Mouse (Mus musculus): ENCODE measurements around the gene Hvcn1. TPM values are rescaled to one million over a fixed set of nuclear protein-coding genes. Genes with fewer than 3 reads are reported as not detected.

Hvcn1 gene
- polyA plus RNA-seq, 1 experiment from 2014 or later, result 8.4 TPM

DNA sequence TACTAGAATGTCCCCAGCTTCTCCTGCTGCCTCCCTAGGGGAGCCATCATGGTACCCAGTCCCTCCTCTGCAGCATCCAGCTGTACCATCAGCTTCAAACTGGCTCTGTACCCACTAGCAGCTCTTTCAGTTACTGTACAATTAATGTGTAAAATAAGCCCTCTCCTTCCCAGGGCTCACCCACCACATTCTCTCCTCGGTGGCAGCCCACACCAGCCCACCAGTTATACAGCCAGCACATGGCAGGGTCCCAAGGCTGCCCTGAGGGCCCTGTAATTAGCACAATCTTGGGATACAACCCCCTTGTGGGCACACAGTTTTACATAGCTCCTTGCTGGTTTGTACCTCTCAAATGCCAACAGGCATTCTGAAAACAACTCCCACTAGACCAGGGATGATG, 34.4 kb downstream of the Hvcn1 start:
- peaks cover 22% of the 10 kb centered on the region for H3K4me1 ChIP-seq
- no peaks in the 10 kb centered on the region for H3K9me3 ChIP-seq
- ATAC-seq (ENCODE audit: low FRiP score), result no peak
- H3K9ac ChIP-seq, result no peak overlapping the region
- H3K27ac ChIP-seq, result no peak overlapping the region
- peaks cover 30% of the 10 kb centered on the region for H3K36me3 ChIP-seq (replicated peaks)
- no peak overlapping the region for H3K4me3 ChIP-seq (replicated peaks)
- H3K4me2 ChIP-seq, result no peak overlapping the region
- H3K27me3 ChIP-seq, result no peaks in the 10 kb centered on the region
- WGBS, result 79% methylated on average over 1 of the region's 1 CpGs

DNA sequence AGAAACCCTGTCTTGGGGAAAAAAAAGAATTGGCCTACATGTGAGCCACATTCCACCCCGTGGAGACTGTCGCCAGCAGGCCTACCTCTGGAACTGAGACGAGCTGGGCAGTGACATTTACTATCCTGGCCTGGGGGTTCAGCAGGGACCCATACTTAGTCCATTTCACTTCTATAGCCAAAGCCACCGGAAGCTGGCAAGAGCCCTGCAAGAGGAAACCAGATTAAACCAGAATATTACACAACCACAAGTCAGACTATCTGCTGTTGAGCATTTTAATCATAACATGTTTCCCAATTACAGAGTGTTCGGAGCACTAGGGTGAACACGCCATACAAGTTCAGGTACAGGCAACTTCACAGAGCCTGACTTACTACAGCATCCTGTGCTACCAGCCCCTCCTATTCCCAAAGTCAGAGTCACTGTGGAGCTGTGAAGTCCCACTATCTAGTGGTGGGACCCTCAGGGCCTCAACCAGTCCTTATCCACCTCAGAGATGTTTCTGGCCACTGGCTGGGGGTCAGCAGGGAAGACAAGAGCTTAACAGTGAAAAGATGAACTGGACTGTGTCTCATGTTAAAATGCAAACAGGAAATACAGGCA, 36.0 kb downstream of the Hvcn1 start:
- H3K9ac ChIP-seq, result no peak overlapping the region
- 86% methylated on average over 6 of the region's 6 CpGs for WGBS
- no peaks in the 10 kb centered on the region for H3K9me3 ChIP-seq
- H3K4me2 ChIP-seq, result no peak overlapping the region
- H3K27me3 ChIP-seq, result no peaks in the 10 kb centered on the region
- peaks cover 22% of the 10 kb centered on the region for H3K4me1 ChIP-seq
- no peak overlapping the region for H3K4me3 ChIP-seq (replicated peaks)
- H3K36me3 ChIP-seq (replicated peaks), result peaks cover 35% of the 10 kb centered on the region
- H3K27ac ChIP-seq, result no peak overlapping the region
- no peak for ATAC-seq (ENCODE audit: low FRiP score)

GRCm38 (mm10) chr5:122243781-122244523, 37.3 kb downstream of the Hvcn1 start:
- 62% methylated on average over 17 of the region's 17 CpGs for WGBS
- H3K27ac ChIP-seq, result peak overlapping the region; percentile 61
- no peak overlapping the region for H3K4me3 ChIP-seq (replicated peaks)
- peaks cover 48% of the 10 kb centered on the region for H3K36me3 ChIP-seq (replicated peaks)
- H3K27me3 ChIP-seq, result no peaks in the 10 kb centered on the region
- H3K4me1 ChIP-seq, result peaks cover 22% of the 10 kb centered on the region
- H3K4me2 ChIP-seq, result peak overlapping the region; percentile 21; the same call in 1 of the 2 replicates
- ATAC-seq (ENCODE audit: low FRiP score), result no peak
- no peak overlapping the region for H3K9ac ChIP-seq
- no peaks in the 10 kb centered on the region for H3K9me3 ChIP-seq

GRCm38 (mm10) chr5:122245186-122245585, 38.6 kb downstream of the Hvcn1 start:
- peaks cover 22% of the 10 kb centered on the region for H3K4me1 ChIP-seq
- H3K4me3 ChIP-seq (replicated peaks), result no peak overlapping the region
- WGBS, result 55% methylated on average over 3 of the region's 3 CpGs
- H3K27me3 ChIP-seq, result no peaks in the 10 kb centered on the region
- H3K27ac ChIP-seq, result peak overlapping the region; percentile 54
- no peak overlapping the region for H3K9ac ChIP-seq
- H3K4me2 ChIP-seq, result no peak overlapping the region
- peaks cover 46% of the 10 kb centered on the region for H3K36me3 ChIP-seq (replicated peaks)
- no peak for ATAC-seq (ENCODE audit: low FRiP score)
- no peaks in the 10 kb centered on the region for H3K9me3 ChIP-seq

DNA sequence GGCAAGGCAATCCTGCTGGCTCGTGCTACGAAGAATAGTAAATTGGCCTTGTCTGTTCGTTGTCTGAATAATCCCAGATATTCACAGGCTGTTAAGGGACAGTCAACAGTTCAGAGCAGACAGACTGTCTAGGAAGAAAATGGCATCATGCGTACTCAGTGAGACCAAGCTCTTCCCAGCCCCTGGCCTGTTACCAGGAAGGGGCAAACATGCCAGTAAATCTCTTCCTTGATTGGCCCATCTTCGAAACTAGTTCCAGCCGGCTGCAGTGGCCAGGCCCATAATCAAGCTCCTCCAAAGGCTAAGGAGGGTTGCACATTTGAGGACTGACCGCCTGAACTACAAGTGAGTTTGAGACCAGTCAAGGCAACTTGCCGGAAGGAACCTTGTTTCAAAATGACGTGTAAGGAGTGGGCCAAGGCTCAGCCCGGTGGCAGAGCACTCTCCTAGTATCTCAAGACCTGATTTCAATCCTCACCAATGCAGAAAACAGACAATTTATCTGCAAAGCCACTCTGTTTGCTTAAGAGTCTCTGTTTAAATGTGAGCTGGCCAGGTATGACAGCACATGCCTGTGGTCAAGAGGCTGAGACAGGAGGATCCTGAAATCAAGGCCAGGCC, 40.1 kb downstream of the Hvcn1 start:
- H3K4me2 ChIP-seq, result no peak overlapping the region
- ATAC-seq (ENCODE audit: low FRiP score), result no peak
- no peaks in the 10 kb centered on the region for H3K27me3 ChIP-seq
- no peaks in the 10 kb centered on the region for H3K9me3 ChIP-seq
- peaks cover 22% of the 10 kb centered on the region for H3K4me1 ChIP-seq
- 85% methylated on average over 10 of the region's 10 CpGs for WGBS
- H3K27ac ChIP-seq, result no peak overlapping the region
- H3K9ac ChIP-seq, result no peak overlapping the region
- H3K36me3 ChIP-seq (replicated peaks), result peaks cover 45% of the 10 kb centered on the region
- no peak overlapping the region for H3K4me3 ChIP-seq (replicated peaks)

DNA sequence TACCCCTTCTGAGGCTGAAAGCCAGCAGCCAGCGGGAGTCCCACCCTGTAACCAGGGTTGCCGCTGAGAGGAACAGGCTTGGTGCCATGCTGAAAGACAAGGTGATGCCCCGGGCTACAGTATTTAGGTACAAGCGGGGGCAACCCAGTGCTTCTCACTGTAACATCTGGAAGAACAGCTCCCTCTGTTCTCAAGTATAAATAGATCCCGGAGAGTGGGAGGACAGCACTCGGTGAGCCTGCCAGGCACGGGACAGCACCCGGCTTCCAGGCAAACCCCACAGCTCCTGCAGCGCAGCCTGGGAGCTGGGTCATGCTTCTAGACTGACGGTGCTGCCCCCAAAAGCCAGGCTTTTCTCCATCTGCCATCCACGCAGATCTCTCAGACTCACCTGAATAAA, 40.9 kb downstream of the Hvcn1 start:
- Histone ChIP-seq H3K9me3 (no peaks in the 10 kb centered on the region), H3K9ac (no peak overlapping the region), H3K27ac (no peak overlapping the region), H3K4me1 (peaks cover 22% of the 10 kb centered on the region), H3K4me2 (no peak overlapping the region), H3K36me3 (replicated peaks) (peaks cover 42% of the 10 kb centered on the region), H3K4me3 (replicated peaks) (no peak overlapping the region), H3K27me3 (no peaks in the 10 kb centered on the region)
- ATAC-seq (ENCODE audit: low FRiP score), result no peak
- WGBS, result 92% methylated on average over 11 of the region's 11 CpGs

GRCm38 (mm10) chr5:122247934-122248333, 41.3 kb downstream of the Hvcn1 start:
- no peak for ATAC-seq (ENCODE audit: low FRiP score)
- H3K4me3 ChIP-seq (replicated peaks), result no peak overlapping the region
- H3K9ac ChIP-seq, result no peak overlapping the region
- H3K4me2 ChIP-seq, result no peak overlapping the region
- no peaks in the 10 kb centered on the region for H3K9me3 ChIP-seq
- peaks cover 22% of the 10 kb centered on the region for H3K4me1 ChIP-seq
- 93% methylated on average over 7 of the region's 7 CpGs for WGBS
- H3K36me3 ChIP-seq (replicated peaks), result peaks cover 46% of the 10 kb centered on the region
- H3K27me3 ChIP-seq, result no peaks in the 10 kb centered on the region
- H3K27ac ChIP-seq, result no peak overlapping the region

DNA sequence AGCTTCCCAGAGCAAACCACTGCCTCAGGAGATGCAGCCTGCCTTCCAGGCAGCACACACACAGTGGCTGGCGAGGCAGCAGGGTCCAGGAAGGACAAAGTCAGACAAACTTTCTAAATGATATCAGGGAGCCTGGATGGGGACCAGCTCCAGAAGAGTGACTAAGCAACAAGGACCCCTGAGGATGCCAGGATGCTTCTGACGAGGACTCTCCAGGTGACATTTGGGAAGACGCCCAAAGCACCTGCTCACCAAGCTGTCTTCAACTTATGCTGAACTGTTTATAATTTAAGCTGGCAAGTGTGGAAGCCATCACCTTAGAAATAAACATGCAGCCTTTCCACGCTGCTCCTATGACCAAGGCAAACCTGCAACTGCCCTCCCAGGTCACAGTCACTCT, 42.7 kb downstream of the Hvcn1 start:
- WGBS, result 88% methylated on average over 4 of the region's 4 CpGs

GRCm38 (mm10) chr5:122251895-122252606, 45.4 kb downstream of the Hvcn1 start:
- Histone ChIP-seq H3K9ac (no peak overlapping the region), H3K4me1 (no peaks in the 10 kb centered on the region), H3K36me3 (replicated peaks) (peaks cover 82% of the 10 kb centered on the region), H3K27ac (no peak overlapping the region), H3K9me3 (no peaks in the 10 kb centered on the region), H3K27me3 (no peaks in the 10 kb centered on the region), H3K4me3 (replicated peaks) (no peak overlapping the region), H3K4me2 (no peak overlapping the region)
- ATAC-seq (ENCODE audit: low FRiP score), result no peak
- WGBS, result 78% methylated on average over 17 of the region's 17 CpGs

More for the DNA sequence above, 42.7 kb downstream of the Hvcn1 start:
- Histone ChIP-seq H3K4me2 (no peak overlapping the region), H3K9me3 (no peaks in the 10 kb centered on the region), H3K36me3 (replicated peaks) (peaks cover 55% of the 10 kb centered on the region), H3K27me3 (no peaks in the 10 kb centered on the region), H3K4me3 (replicated peaks) (no peak overlapping the region), H3K27ac (no peak overlapping the region), H3K4me1 (peaks cover 13% of the 10 kb centered on the region), H3K9ac (no peak overlapping the region)
- no peak for ATAC-seq (ENCODE audit: low FRiP score)

GRCm38 (mm10) chr5:122258027-122258741, 51.6 kb downstream of the Hvcn1 start:
- Histone ChIP-seq H3K9me3 (no peaks in the 10 kb centered on the region), H3K27ac (no peak overlapping the region), H3K4me1 (peaks cover 22% of the 10 kb centered on the region), H3K27me3 (no peaks in the 10 kb centered on the region), H3K4me3 (replicated peaks) (no peak overlapping the region), H3K9ac (no peak overlapping the region), H3K4me2 (no peak overlapping the region), H3K36me3 (replicated peaks) (peaks cover 66% of the 10 kb centered on the region)
- WGBS, result 83% methylated on average over 6 of the region's 6 CpGs
- no peak for ATAC-seq (ENCODE audit: low FRiP score)

DNA sequence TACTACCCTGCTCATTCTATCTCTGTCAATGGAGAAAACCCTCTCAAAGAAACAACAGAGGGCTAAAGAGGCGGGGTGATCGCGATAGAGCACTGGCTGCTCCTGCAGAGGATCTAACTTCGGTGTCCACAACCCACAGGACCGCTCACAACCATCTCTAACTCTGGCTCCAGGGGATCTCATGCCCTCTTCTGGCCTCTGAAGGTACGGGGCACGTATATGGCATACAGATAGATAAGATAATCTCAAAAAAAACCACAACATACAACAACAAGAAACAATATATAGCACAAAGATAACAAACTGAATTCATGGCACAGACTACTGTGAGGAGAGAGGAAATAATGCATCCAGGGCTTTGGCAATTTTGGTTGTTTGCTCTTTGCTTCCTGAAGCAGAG, 55.5 kb downstream of the Hvcn1 start:
- 55% methylated on average over 7 of the region's 7 CpGs for WGBS
- H3K9me3 ChIP-seq, result no peaks in the 10 kb centered on the region
- H3K27me3 ChIP-seq, result no peaks in the 10 kb centered on the region
- no peak for ATAC-seq (ENCODE audit: low FRiP score)
- peaks cover 29% of the 10 kb centered on the region for H3K36me3 ChIP-seq (replicated peaks)
- no peak overlapping the region for H3K4me2 ChIP-seq
- no peak overlapping the region for H3K9ac ChIP-seq
- H3K4me1 ChIP-seq, result peaks cover 28% of the 10 kb centered on the region
- no peak overlapping the region for H3K4me3 ChIP-seq (replicated peaks)
- H3K27ac ChIP-seq, result no peak overlapping the region
